Mouse (Mus musculus) intestine, embryonic 14.5 days (tissue): Measurements from ENCODE around the gene Pwp2. TPM values are rescaled to one million over a fixed set of nuclear protein-coding genes. Genes with fewer than 3 reads are reported as not detected.
A peak's percentile ranks its signal among the peaks of the same experiment; 100 is the strongest.

Experiments
- ATAC-seq: fragments of 200-750 bp; cut with Nextera tagmentation; replicated peaks from 2 replicates; pipeline ENCODE4 v1.8.0; 2017; ENCODE audit warnings: low read depth, moderate number of reproducible peaks, moderate TSS enrichment, moderate library complexity; ENCODE audit not compliant: low FRiP score, low TSS enrichment
- DNase-seq: peaks from one replicate; pipeline ENCODE4 v3.0.0-alpha.2; 2018; ENCODE audit warnings: low spot score
- H3K27ac ChIP-seq: fragments of 300-500 bp; sonication (generic); 2 replicates; pipeline ENCODE4 v1.5.1; 2014; ENCODE audit warnings: low read depth, mild to moderate bottlenecking, control low read depth
- H3K27me3 ChIP-seq: fragments of 300-500 bp; sonication (generic); replicated peaks from 2 replicates; pipeline ENCODE4 v1.6.1; 2014; ENCODE audit warnings: low read length, control low read depth; ENCODE audit not compliant: control insufficient read depth, insufficient read depth
- H3K36me3 ChIP-seq: fragments of 300-500 bp; sonication (generic); 2 replicates; pipeline ENCODE4 v1.6.1; 2014; ENCODE audit warnings: low read length, control low read depth; ENCODE audit not compliant: control insufficient read depth, insufficient read depth
- H3K4me1 ChIP-seq: fragments of 300-500 bp; sonication (generic); replicated peaks from 2 replicates; pipeline ENCODE4 v1.6.1; 2014; ENCODE audit warnings: low read length, control low read depth, mixed read lengths; ENCODE audit not compliant: control insufficient read depth, insufficient read depth
- H3K4me2 ChIP-seq: fragments of 300-500 bp; sonication (generic); 2 replicates; pipeline ENCODE4 v1.6.1; 2014; ENCODE audit warnings: low read length
- H3K4me3 ChIP-seq: fragments of 300-500 bp; sonication (generic); 2 replicates; pipeline ENCODE4 v1.5.1; 2014; ENCODE audit warnings: low read depth, low read length, control low read depth, mixed read lengths
- H3K9ac ChIP-seq: fragments of 300-500 bp; sonication (generic); 2 replicates; pipeline ENCODE4 v1.6.1; 2014; ENCODE audit warnings: mild to moderate bottlenecking, low read length
- H3K9me3 ChIP-seq: fragments of 300-500 bp; sonication (generic); 2 replicates; pipeline ENCODE4 v1.6.1; 2016; ENCODE audit warnings: low read length, control low read depth; ENCODE audit not compliant: control insufficient read depth
- WGBS: fragments of 180-500 bp; shearing (Covaris S2); extraction: QIAGEN DNeasy Blood & Tissue Kit; methylation state at CpG from one replicate; pipeline ENCODE4 v1.1.7; 2014; 5-methylcytosine and 5-hydroxymethylcytosine counted together
- polyA plus RNA-seq: library from polyadenylated mRNA; unstranded; fragments of >200 nt; fragmentation: Nextera tagmentation; extraction: Ambion mirVana; gene quantifications from 2 replicates; pipeline ENCODE4 v1.2.1, GENCODE M21; 2014

Pwp2 gene
- polyA plus RNA-seq, 1 experiment from 2014 or later: 19.0 TPM

DNA sequence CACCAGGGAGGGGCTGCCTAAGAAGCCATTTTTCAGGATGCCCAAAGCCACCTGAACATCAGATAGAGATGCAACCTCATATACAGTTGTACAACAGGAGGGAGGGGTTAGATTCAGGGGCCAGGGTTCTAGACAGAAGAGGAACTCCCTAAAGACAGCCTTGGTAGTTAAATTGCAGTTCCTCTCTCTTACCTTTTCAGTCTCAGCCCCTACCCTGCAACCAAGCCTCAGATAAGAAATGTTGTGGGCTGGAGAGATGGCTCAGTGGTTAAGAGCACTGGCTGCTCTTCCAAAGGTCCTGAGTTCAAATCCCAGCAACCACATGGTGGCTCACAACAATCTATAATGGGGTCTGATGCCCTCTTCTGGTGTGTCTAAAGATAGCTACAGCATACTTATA is 17.2 kb downstream of the Pwp2 start:
- Histone ChIP-seq H3K4me2 (no peak overlapping the region), H3K4me1 (peaks cover 12% of the 10 kb centered on the region), H3K27ac (no peak overlapping the region), H3K4me3 (no peak overlapping the region), H3K9me3 (no peaks in the 10 kb centered on the region), H3K9ac (no peak overlapping the region), H3K27me3 (no peaks in the 10 kb centered on the region), H3K36me3 (peaks cover 64% of the 10 kb centered on the region)
- no peak for DNase-seq
- no peak for ATAC-seq

DNA sequence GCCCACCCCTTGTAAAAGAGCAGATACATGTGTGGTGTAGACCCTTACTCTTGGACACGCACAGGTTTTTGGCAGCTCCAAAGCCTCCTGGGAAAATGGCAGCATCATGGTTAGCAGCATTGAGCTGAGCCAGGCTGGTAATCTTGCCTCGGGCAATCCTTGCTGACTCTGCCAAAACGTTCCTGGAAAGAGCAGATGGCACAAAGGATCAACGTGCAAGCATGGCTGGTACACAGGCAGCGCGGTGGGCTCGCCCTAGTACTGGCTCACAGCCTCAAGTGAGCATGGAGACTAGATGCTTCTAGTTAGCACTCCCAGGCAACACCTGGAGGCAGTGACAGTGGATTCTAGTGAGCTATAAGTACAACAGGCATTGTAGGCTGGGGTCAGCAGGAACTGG is 17.6 kb downstream of the Pwp2 start:
- Histone ChIP-seq H3K4me1 (peaks cover 12% of the 10 kb centered on the region), H3K4me2 (no peak overlapping the region), H3K9me3 (no peaks in the 10 kb centered on the region), H3K27ac (no peak overlapping the region), H3K9ac (no peak overlapping the region), H3K27me3 (no peaks in the 10 kb centered on the region), H3K36me3 (peaks cover 64% of the 10 kb centered on the region), H3K4me3 (no peak overlapping the region)
- ATAC-seq: no peak
- DNase-seq: no peak
- WGBS: 94% methylated on average over 7 of the region's 7 CpGs

DNA sequence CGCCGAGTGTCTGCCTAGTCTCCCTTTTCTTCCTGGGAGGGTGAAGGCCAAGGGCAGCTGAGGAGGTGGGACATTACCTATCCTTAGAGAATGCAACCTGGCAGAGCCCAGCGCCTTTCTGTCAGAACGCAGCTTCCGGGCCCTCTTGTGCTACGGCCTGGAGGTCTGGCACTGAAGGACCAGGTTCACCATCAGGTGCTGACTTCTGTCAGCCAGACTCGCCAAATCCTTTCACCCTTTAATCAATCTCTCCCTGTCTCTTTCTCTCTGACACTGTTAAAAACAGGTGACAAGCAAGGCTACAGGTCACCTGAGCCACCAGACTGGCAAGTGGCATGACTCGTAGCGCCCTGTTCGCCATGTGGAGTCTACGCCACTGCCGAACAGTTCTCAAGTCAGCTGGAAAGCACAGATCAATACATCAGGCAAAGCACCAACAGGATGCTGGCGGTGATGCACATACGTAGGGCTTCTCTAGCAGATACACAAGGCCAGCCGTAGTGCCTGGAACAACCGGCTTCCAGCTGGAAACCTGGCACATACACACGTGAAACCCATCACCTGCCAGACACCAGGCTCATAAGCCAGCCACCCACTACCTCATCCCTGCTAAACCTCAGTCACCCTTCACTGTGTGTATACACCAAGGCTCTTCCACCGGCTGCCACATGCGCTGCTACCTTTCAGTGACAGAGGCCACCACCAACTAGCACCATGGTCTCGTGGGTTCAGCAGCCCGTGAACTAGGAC is 19.5 kb downstream of the Pwp2 start:
- Histone ChIP-seq H3K27me3 (no peaks in the 10 kb centered on the region), H3K4me1 (peaks cover 11% of the 10 kb centered on the region), H3K36me3 (peaks cover 68% of the 10 kb centered on the region), H3K4me2 (no peak overlapping the region), H3K9ac (no peak overlapping the region), H3K4me3 (no peak overlapping the region), H3K27ac (no peak overlapping the region), H3K9me3 (no peaks in the 10 kb centered on the region)
- DNase-seq: no peak
- WGBS: 91% methylated on average over 21 of the region's 21 CpGs
- ATAC-seq: no peak

DNA sequence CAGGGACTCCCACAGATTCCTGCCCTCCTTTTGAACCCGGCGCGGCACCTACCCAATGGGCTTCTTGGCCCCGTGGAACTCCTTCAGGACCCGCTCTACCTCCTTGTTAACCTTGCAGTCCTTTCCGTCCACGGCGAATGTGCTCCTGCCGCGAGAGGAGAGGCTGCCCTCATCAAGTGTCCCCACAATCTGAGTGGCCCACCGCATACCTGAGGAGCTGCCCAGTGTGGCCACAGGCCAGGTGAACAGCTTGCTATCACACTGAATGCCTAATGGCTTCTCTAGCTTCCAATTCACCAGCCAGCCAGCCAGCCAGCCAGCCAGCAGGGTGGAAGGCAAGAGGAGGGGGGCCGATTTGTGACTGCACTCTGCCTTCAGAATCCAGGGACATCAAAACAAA is 20.2 kb downstream of the Pwp2 start:
- H3K4me3 ChIP-seq: no peak overlapping the region
- 94% methylated on average over 12 of the region's 12 CpGs for WGBS
- no peak overlapping the region for H3K4me2 ChIP-seq
- peaks cover 70% of the 10 kb centered on the region for H3K36me3 ChIP-seq
- no peak overlapping the region for H3K27ac ChIP-seq
- peaks cover 6% of the 10 kb centered on the region for H3K4me1 ChIP-seq
- H3K9me3 ChIP-seq: no peaks in the 10 kb centered on the region
- ATAC-seq: no peak
- no peaks in the 10 kb centered on the region for H3K27me3 ChIP-seq
- DNase-seq: no peak
- H3K9ac ChIP-seq: no peak overlapping the region

DNA sequence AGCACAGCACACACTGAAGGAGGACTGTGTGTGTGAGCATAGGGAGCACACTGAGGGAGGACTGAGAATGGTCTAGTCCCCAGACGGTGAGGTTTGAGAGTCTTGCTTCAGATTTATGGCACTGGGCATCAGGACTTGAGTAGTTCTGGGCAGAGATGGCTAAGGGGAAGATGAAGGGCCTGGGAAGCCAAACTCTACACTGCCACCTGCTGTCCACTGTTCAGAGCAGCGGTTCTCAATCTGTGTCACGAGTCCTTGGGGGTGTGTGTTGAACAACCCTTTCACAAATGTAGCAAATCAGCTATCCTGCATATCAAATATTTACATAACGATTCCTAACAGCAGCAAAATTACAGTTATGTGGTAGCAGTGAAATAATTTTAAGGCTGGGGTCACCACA is 21.0 kb downstream of the Pwp2 start:
- no peak overlapping the region for H3K27ac ChIP-seq
- H3K4me2 ChIP-seq: no peak overlapping the region
- DNase-seq (peak; percentile 76), ATAC-seq (0 out of 2 replicates have a peak, but pooled peaks have one; percentile 14)
- no peak overlapping the region for H3K4me3 ChIP-seq
- WGBS: 37% methylated on average over 4 of the region's 4 CpGs
- peaks cover 11% of the 10 kb centered on the region for H3K4me1 ChIP-seq
- H3K9ac ChIP-seq: no peak overlapping the region
- H3K36me3 ChIP-seq: peaks cover 70% of the 10 kb centered on the region
- H3K9me3 ChIP-seq: no peaks in the 10 kb centered on the region
- H3K27me3 ChIP-seq: no peaks in the 10 kb centered on the region

DNA sequence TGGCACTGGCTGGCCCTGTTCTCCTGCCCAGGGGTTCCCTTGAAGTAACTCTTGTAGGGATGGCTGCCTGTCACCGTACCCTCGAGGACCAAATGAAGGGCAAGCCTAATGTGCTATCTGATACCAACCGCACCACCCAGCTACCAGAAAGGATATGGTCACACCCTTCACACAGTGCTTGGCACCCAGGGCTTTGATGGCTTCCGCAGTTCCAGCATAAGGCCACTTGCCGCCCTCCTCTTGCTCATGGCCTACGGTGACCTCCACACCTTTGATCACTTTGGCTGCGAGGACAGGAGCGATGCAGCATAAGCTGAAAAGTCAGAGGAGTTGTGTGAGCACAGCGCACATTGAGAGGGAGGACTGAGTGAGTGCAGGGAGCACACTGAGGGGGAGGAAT is 21.7 kb downstream of the Pwp2 start:
- Histone ChIP-seq H3K27ac (no peak overlapping the region), H3K4me3 (no peak overlapping the region), H3K9ac (no peak overlapping the region), H3K9me3 (no peaks in the 10 kb centered on the region), H3K27me3 (no peaks in the 10 kb centered on the region), H3K4me2 (no peak overlapping the region), H3K36me3 (peaks cover 70% of the 10 kb centered on the region), H3K4me1 (peaks cover 6% of the 10 kb centered on the region)
- ATAC-seq (no peak), DNase-seq (no peak)
- WGBS: 91% methylated on average over 9 of the region's 9 CpGs

DNA sequence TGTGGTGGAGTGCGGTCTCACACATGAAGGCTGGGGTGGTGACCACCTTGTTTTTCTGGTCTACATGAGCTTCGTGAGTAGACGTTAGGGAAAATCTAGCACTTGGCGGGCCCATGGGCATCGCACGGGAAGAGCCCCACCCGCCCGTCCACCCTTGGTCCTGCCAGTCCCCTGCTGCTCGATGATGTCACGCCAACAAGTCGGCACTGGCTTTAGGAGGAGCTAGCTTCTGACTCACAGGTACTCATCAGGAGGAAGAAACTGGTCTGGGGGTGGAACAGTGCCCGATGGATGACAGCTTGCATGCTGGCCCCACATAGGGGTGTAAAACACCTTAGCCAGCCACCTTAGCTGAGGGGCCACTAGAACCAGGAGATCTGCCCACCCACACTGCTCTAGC is 22.3 kb downstream of the Pwp2 start:
- DNase-seq: no peak
- WGBS: 94% methylated on average over 12 of the region's 12 CpGs
- H3K4me1 ChIP-seq: peaks cover 6% of the 10 kb centered on the region
- H3K9ac ChIP-seq: no peak overlapping the region
- H3K4me2 ChIP-seq: no peak overlapping the region
- H3K27ac ChIP-seq: no peak overlapping the region
- no peaks in the 10 kb centered on the region for H3K27me3 ChIP-seq
- H3K9me3 ChIP-seq: no peaks in the 10 kb centered on the region
- peaks cover 67% of the 10 kb centered on the region for H3K36me3 ChIP-seq
- no peak overlapping the region for H3K4me3 ChIP-seq
- no peak for ATAC-seq

DNA sequence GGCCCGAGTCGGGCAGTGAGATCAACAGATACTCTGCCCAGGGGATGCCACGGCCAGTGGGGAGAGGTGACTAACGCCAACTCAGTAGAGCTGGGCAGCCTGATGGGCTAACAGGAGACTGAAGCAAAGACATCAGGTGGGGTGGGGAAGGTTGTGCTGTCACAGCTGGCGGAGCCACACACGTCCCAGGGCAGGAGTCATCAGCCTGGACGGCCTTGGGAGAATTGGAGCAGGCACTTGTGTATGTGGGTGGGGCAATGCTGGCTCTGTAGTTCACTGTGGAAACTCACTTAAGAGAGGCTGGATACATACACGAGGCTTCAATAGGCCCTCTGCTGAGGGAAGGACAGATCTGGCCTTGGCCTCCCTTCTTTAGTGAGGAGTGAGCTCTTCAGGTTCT is 23.9 kb downstream of the Pwp2 start:
- H3K4me3 ChIP-seq: no peak overlapping the region
- ATAC-seq: no peak
- DNase-seq: no peak
- H3K27ac ChIP-seq: no peak overlapping the region
- peaks cover 52% of the 10 kb centered on the region for H3K36me3 ChIP-seq
- H3K4me2 ChIP-seq: no peak overlapping the region
- no peak overlapping the region for H3K9ac ChIP-seq
- WGBS: 83% methylated on average over 8 of the region's 8 CpGs
- H3K27me3 ChIP-seq: no peaks in the 10 kb centered on the region
- H3K9me3 ChIP-seq: no peaks in the 10 kb centered on the region
- peaks cover 6% of the 10 kb centered on the region for H3K4me1 ChIP-seq

DNA sequence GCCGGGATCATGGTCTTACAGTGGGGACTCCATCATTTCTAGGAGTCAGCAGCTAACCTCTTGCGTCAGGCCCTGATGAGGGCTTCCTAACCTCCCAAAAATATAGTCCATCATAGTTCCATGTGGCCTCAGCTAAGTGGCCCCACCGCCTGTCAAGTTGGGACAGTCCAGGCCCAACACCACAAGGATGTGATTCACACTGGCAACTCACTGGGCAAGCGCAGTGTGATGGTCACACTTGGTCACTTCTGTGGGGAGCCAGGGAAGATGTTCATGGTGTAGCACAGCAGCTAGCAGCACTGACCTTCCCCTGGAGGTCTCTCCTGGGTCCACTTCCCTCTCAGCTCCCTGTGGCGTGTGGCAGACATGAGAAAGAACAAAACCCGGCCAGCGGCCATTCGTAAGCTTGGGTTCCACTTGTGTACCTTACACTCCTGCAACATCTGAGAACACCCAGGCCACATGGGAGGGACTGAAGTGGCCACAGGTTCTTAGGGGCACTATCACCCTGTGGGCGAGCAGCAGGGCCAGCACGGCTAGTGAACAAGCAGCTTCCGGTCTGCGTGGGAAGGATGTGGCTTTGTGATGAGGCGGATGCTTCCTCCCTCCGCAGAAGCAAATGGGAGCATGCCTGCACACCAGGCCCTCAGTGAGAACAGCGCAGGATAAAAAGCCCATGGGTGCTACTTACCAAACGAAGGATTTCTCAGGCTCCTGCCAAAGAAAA is 24.4 kb downstream of the Pwp2 start:
- DNase-seq: no peak
- ATAC-seq: no peak
- WGBS: 83% methylated on average over 16 of the region's 16 CpGs
- Histone ChIP-seq H3K36me3 (peaks cover 48% of the 10 kb centered on the region), H3K4me1 (peaks cover 6% of the 10 kb centered on the region), H3K9me3 (no peaks in the 10 kb centered on the region), H3K9ac (no peak overlapping the region), H3K4me3 (no peak overlapping the region), H3K27me3 (no peaks in the 10 kb centered on the region), H3K4me2 (no peak overlapping the region), H3K27ac (no peak overlapping the region)
